Mouse (Mus musculus): ENCODE data around the gene Ackr3. TPM values are rescaled to one million over a fixed set of nuclear protein-coding genes. Genes with fewer than 3 reads are reported as not detected.
A peak's percentile ranks its signal among the peaks of the same experiment; 100 is the strongest.

Ackr3 gene
- total RNA-seq, 2 experiments from 2014 or later: 28.3 to 29.5 TPM

- DNase-seq: peak; percentile 68
These were observed 1.4 kb downstream of the Ackr3 start for GRCm38 (mm10) chr1:90205223-90205622.

- no peak for DNase-seq
These were observed 2.9 kb downstream of the Ackr3 start for GRCm38 (mm10) chr1:90206684-90207083.

- no peak for DNase-seq
These were observed 3.5 kb downstream of the Ackr3 start for GRCm38 (mm10) chr1:90207279-90207678.

GRCm38 (mm10) chr1:90207739-90208502, 4.1 kb downstream of the Ackr3 start:
- no peak for DNase-seq

GRCm38 (mm10) chr1:90208503-90208860, 4.7 kb downstream of the Ackr3 start:
- no peak for DNase-seq

- DNase-seq: no peak
These were observed 5.3 kb downstream of the Ackr3 start for GRCm38 (mm10) chr1:90209069-90209468.

- no peak for DNase-seq
These were observed 6.0 kb downstream of the Ackr3 start for GRCm38 (mm10) chr1:90209741-90210140.

- no peak for DNase-seq
These were observed 6.6 kb downstream of the Ackr3 start for GRCm38 (mm10) chr1:90210346-90210745.

- no peak for DNase-seq
These were observed 7.0 kb downstream of the Ackr3 start for GRCm38 (mm10) chr1:90210761-90211160.

- DNase-seq: no peak
These were observed 8.6 kb downstream of the Ackr3 start for GRCm38 (mm10) chr1:90212376-90212775.

- DNase-seq: no peak
These were observed 9.1 kb downstream of the Ackr3 start for GRCm38 (mm10) chr1:90212901-90213300.

- DNase-seq: no peak
These were observed 10.2 kb downstream of the Ackr3 start for GRCm38 (mm10) chr1:90214021-90214420.

GRCm38 (mm10) chr1:90214926-90215325, 11.1 kb downstream of the Ackr3 start:
- no peak for DNase-seq

GRCm38 (mm10) chr1:90215881-90216280, 12.1 kb downstream of the Ackr3 start:
- no peak for DNase-seq

- DNase-seq: no peak
These were observed 12.6 kb downstream of the Ackr3 start for GRCm38 (mm10) chr1:90216395-90216794.

- no peak for DNase-seq
These were observed 16.5 kb downstream of the Ackr3 start for GRCm38 (mm10) chr1:90220280-90220679.

- DNase-seq: no peak
These were observed 17.1 kb downstream of the Ackr3 start for GRCm38 (mm10) chr1:90220844-90221243.

GRCm38 (mm10) chr1:90221811-90222361, 18.1 kb downstream of the Ackr3 start:
- no peak for DNase-seq

GRCm38 (mm10) chr1:90222427-90222901, 18.7 kb downstream of the Ackr3 start:
- DNase-seq: no peak

- no peak for DNase-seq
These were observed 19.2 kb downstream of the Ackr3 start for GRCm38 (mm10) chr1:90223006-90223405.

GRCm38 (mm10) chr1:90225603-90226254, 21.9 kb downstream of the Ackr3 start:
- peak; percentile 64 for DNase-seq

- DNase-seq: peak; percentile 43
These were observed 24.0 kb downstream of the Ackr3 start for GRCm38 (mm10) chr1:90227684-90228322.

GRCm38 (mm10) chr1:90228323-90228697, 24.5 kb downstream of the Ackr3 start:
- no peak for DNase-seq
